Mouse (Mus musculus) C2C12 (cell line): ENCODE data around the gene Sgk1.

Experiments
- CTCF ChIP-seq: IDR thresholded peaks from one replicate; pipeline ENCODE4 v1.5.1; 2011; ENCODE audit not compliant: control insufficient read depth, insufficient read depth, insufficient read length
- FOSL1 ChIP-seq: IDR thresholded peaks from one replicate; pipeline ENCODE4 v1.8.0; 2011; ENCODE audit warnings: mild to moderate bottlenecking, low read length; ENCODE audit not compliant: poor library complexity, insufficient read depth, severe bottlenecking
- MYOD1 ChIP-seq: IDR thresholded peaks from one replicate; pipeline ENCODE4 v1.6.1; 2011; ENCODE audit warnings: low read depth; ENCODE audit not compliant: control insufficient read depth, insufficient read length
- MYOG ChIP-seq: IDR thresholded peaks from one replicate; pipeline ENCODE4 v1.6.1; 2011; ENCODE audit not compliant: control insufficient read depth, insufficient read length; ENCODE audit errors: extremely low read depth
- USF1 ChIP-seq: IDR thresholded peaks from one replicate; pipeline ENCODE4 v1.6.1; 2011; ENCODE audit warnings: low read depth, mild to moderate bottlenecking, control low read depth, moderate library complexity

DNA sequence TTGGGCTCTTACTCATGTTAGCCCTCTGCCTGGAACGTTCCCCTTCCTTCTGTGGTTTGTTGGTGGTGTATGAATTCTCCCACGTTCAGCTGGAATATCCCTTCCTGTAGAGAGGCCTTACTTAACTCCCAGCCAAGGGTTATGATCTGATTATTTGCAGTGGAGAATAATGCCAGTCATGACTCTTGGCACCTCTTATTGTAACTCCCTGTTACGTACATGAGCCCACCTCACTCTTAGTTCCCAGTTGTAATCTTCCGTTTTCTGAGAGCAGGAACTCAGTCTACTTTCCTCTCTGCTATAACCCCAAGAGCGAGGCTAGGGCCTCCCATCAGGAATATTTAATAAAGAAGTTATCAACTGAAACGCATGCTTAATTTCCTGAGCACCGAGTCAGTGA is 26.6 kb upstream of the Sgk1 start:
- TF ChIP-seq CTCF (no peak), MYOG (no peak), USF1 (no peak), FOSL1 (no peak), MYOD1 (no peak)
